Mouse (Mus musculus) midbrain, postnatal 0 days (tissue): ENCODE results near the gene Ak2. TPM values are rescaled to one million over a fixed set of nuclear protein-coding genes. Genes with fewer than 3 reads are reported as not detected.

ENCODE experiments used
- ATAC-seq: fragments of 200-750 bp; cut with Nextera tagmentation; 2 replicates; pipeline ENCODE4 v1.8.0; 2017; ENCODE audit warnings: moderate number of reproducible peaks, mild to moderate bottlenecking, moderate TSS enrichment, moderate library complexity; ENCODE audit not compliant: low FRiP score
- DNase-seq: peaks from one replicate; pipeline ENCODE4 v3.0.0-alpha.2; 2015; ENCODE audit warnings: low spot score
- H3K27ac ChIP-seq: fragments of 300-500 bp; sonication (generic); 2 replicates; pipeline ENCODE4 v1.5.1; 2014; ENCODE audit warnings: low read depth, mild to moderate bottlenecking, low read length, mixed read lengths
- H3K27me3 ChIP-seq: fragments of 300-500 bp; sonication (generic); 2 replicates; pipeline ENCODE4 v1.6.1; 2014; ENCODE audit warnings: low read length, control low read depth, mixed read lengths; ENCODE audit not compliant: insufficient read depth
- H3K36me3 ChIP-seq: fragments of 300-500 bp; sonication (generic); 2 replicates; pipeline ENCODE4 v1.6.1; 2014; ENCODE audit warnings: low read length, control low read depth, mixed read lengths; ENCODE audit not compliant: insufficient read depth
- H3K4me1 ChIP-seq: fragments of 300-500 bp; sonication (generic); 2 replicates; pipeline ENCODE4 v1.6.1; 2014; ENCODE audit warnings: mild to moderate bottlenecking, control low read depth, antibody characterized with exemption, low read length, mixed read lengths; ENCODE audit not compliant: insufficient read depth
- H3K4me2 ChIP-seq: fragments of 300-500 bp; sonication (generic); 2 replicates; pipeline ENCODE4 v1.6.1; 2014; ENCODE audit warnings: low read depth, mild to moderate bottlenecking, low read length, mixed read lengths; ENCODE audit not compliant: poor library complexity, severe bottlenecking
- H3K4me3 ChIP-seq: fragments of 300-500 bp; sonication (generic); 2 replicates; pipeline ENCODE4 v1.5.1; 2014; ENCODE audit warnings: low read depth, mild to moderate bottlenecking, low read length, moderate library complexity
- H3K9ac ChIP-seq: fragments of 300-500 bp; sonication (generic); replicated peaks from 2 replicates; pipeline ENCODE4 v1.6.1; 2014; ENCODE audit warnings: mild to moderate bottlenecking, low read length, moderate library complexity, mixed read lengths; ENCODE audit not compliant: poor library complexity, severe bottlenecking
- H3K9me3 ChIP-seq: fragments of 300-500 bp; sonication (generic); 2 replicates; pipeline ENCODE4 v1.6.1; 2016; ENCODE audit warnings: low read length, control low read depth
- CTCF ChIP-seq: IDR thresholded peaks from 2 replicates; pipeline ENCODE4 v1.5.1; 2016; ENCODE audit warnings: antibody characterized with exemption, mild to moderate bottlenecking
- WGBS: fragments of 180-500 bp; shearing (Covaris S2); extraction: QIAGEN DNeasy Blood & Tissue Kit; methylation state at CpG from one replicate; pipeline ENCODE4 v1.1.7; 2014; 5-methylcytosine and 5-hydroxymethylcytosine counted together
- polyA plus RNA-seq: library from polyadenylated mRNA; unstranded; fragments of >200 nt; fragmentation: Nextera tagmentation; extraction: Ambion mirVana; gene quantifications from 2 replicates; pipeline ENCODE4 v1.2.1, GENCODE M21; 2015
- total RNA-seq: library from RNA; depleted of rRNA; stranded (reverse); fragments of >200 nt; gene quantifications from 2 replicates; pipeline ENCODE4 v1.2.3, GENCODE M21; 2014

The Ak2 gene
- total and polyA plus RNA-seq, 2 experiments from 2014 or later = 31.0 to 67.1 TPM

DNA sequence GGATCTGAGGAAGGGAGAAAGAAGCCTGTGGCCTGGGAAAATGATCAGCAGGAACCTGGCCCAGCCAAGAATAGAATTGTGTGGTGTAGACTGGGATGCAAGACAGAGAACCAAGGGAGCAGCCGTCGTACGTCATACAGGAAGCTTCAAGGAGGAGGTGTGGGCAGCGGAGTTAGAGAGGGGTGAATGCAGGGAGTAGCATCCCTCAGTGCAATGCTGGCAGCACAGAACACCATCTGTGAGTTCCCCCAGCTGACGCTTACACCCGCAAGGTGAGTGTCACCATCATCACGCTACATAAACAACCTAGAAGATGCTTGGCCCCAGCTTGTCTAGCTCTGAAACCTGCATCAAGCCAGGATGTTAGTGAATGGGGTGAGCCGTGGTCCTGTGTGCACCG, 28.0 kb downstream of the Ak2 start:
- H3K9ac ChIP-seq = no peak overlapping the region
- H3K27me3 ChIP-seq = no peaks in the 10 kb centered on the region
- H3K27ac ChIP-seq = no peak overlapping the region
- no peaks in the 10 kb centered on the region for H3K9me3 ChIP-seq
- DNase-seq = peak; percentile 26
- 83% methylated on average over 9 of the region's 9 CpGs for WGBS
- no peak overlapping the region for H3K4me2 ChIP-seq
- no peaks in the 10 kb centered on the region for H3K4me1 ChIP-seq
- no peak for ATAC-seq
- TF ChIP-seq CTCF = no peak
- H3K4me3 ChIP-seq = no peak overlapping the region
- no peaks in the 10 kb centered on the region for H3K36me3 ChIP-seq

DNA sequence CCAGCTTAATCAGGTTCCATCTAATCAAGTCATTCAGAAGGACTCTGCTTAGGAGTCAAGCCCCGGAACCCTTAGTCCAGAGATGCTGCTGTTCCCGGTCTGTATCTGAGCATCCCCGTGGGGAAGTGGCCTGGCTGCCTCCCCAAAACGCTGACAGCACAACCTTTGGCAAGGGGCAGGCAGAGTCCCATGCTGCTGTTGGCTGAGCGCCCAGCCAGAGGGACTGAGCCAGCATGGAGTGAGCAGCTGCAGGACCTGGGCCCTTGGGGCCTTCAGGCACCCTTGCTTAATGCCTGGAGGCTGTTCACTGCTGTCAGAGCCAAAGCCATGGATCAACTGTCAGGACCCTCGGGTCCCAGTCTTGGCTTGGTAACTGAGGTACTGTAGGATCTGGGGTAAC, 28.7 kb downstream of the Ak2 start:
- DNase-seq (peak; percentile 87), ATAC-seq (peak; percentile 63; the same call in 1 of the 2 replicates)
- no peak overlapping the region for H3K27ac ChIP-seq
- H3K4me3 ChIP-seq = no peak overlapping the region
- no peaks in the 10 kb centered on the region for H3K9me3 ChIP-seq
- no peaks in the 10 kb centered on the region for H3K27me3 ChIP-seq
- H3K4me2 ChIP-seq = no peak overlapping the region
- no peaks in the 10 kb centered on the region for H3K36me3 ChIP-seq
- no peaks in the 10 kb centered on the region for H3K4me1 ChIP-seq
- no peak for TF ChIP-seq CTCF
- H3K9ac ChIP-seq = no peak overlapping the region
- 46% methylated on average over 6 of the region's 6 CpGs for WGBS

DNA sequence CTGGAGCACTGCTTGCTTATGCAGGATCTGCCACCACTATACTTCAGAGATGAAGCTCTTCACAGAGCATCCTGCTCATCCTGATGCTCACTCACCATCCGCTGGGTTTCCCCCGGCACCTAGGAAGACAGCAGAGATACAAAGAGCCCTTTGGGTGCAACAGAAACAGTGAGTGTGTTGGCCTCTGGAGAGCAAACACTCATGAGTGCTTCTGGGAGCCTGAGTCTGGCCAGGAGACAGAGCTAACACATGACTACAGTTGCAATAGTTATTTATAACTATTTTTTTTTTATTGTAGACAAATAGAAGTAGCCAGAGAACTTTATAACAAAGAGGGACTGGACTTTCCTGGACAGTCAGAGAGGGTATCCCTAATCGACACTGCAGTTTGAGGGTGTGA, 29.7 kb downstream of the Ak2 start:
- Histone ChIP-seq H3K36me3 (no peaks in the 10 kb centered on the region), H3K9ac (no peak overlapping the region)
- TF ChIP-seq CTCF = no peak

GRCm38 (mm10) chr4:129021886-129022285, 30.1 kb downstream of the Ak2 start:
- Histone ChIP-seq H3K9ac (no peak overlapping the region), H3K4me2 (no peak overlapping the region), H3K27ac (no peak overlapping the region), H3K4me3 (no peak overlapping the region), H3K27me3 (no peaks in the 10 kb centered on the region), H3K9me3 (no peaks in the 10 kb centered on the region), H3K4me1 (no peaks in the 10 kb centered on the region), H3K36me3 (no peaks in the 10 kb centered on the region)
- 80% methylated on average over 4 of the region's 4 CpGs for WGBS
- no peak for DNase-seq
- ATAC-seq = no peak
- no peak for TF ChIP-seq CTCF

More for the DNA sequence above, 29.7 kb downstream of the Ak2 start:
- Histone ChIP-seq H3K4me1 (no peaks in the 10 kb centered on the region), H3K4me2 (no peak overlapping the region), H3K4me3 (no peak overlapping the region), H3K27me3 (no peaks in the 10 kb centered on the region), H3K9me3 (no peaks in the 10 kb centered on the region), H3K27ac (no peak overlapping the region)
- no peak for ATAC-seq
- DNase-seq = no peak
- WGBS = 84% methylated on average over 3 of the region's 3 CpGs

DNA sequence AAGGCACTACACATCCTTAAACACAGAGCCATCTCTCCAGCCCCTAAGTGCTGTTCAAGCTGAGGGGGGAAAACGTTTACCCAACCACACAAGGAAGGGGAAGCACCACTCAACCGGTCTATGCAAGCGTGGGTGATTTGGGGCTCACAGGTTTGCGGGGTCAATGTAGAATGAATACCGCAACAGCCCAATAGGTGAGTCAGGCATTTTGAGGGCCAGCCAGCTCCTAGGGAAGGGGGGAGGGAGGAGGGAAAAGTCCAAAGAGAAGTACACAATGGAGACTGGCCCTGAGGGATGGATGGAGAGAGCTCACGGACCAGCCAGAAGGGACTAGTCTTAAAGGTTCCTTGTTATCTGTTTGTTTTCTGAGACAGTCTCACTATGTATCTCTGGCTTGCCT, 32.1 kb downstream of the Ak2 start:
- H3K27me3 ChIP-seq = no peaks in the 10 kb centered on the region
- no peak for TF ChIP-seq CTCF
- DNase-seq (no peak), ATAC-seq (no peak)
- no peak overlapping the region for H3K4me3 ChIP-seq
- 77% methylated on average over 6 of the region's 6 CpGs for WGBS
- H3K36me3 ChIP-seq = no peaks in the 10 kb centered on the region
- H3K9ac ChIP-seq = no peak overlapping the region
- H3K27ac ChIP-seq = no peak overlapping the region
- no peak overlapping the region for H3K4me2 ChIP-seq
- no peaks in the 10 kb centered on the region for H3K4me1 ChIP-seq
- no peaks in the 10 kb centered on the region for H3K9me3 ChIP-seq

DNA sequence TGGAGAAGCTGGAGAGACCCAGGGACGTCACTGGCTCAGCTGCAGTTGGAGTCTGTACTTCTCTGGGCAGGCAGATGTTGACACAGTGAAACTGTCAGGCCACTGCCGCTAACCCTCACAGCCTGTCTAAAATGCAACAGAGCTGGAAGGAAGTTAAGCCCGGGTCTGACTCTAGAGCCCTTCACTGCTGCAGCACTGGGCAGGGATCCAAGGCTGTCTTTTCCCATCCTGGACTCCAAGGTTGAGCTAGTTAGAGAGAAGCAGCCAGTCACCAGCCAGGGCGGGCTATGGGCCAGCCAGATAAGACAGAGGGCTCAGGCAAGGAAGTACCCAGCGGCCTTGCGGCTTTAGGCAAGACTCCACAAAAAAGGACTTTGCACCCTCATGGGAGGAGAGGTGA, 33.0 kb downstream of the Ak2 start:
- TF ChIP-seq CTCF = no peak
- no peak overlapping the region for H3K27ac ChIP-seq
- no peak overlapping the region for H3K4me3 ChIP-seq
- no peaks in the 10 kb centered on the region for H3K27me3 ChIP-seq
- DNase-seq = peak; percentile 70
- no peaks in the 10 kb centered on the region for H3K9me3 ChIP-seq
- no peak overlapping the region for H3K4me2 ChIP-seq
- no peaks in the 10 kb centered on the region for H3K36me3 ChIP-seq
- H3K9ac ChIP-seq = no peak overlapping the region
- ATAC-seq = no peak
- H3K4me1 ChIP-seq = no peaks in the 10 kb centered on the region
- WGBS = 66% methylated on average over 6 of the region's 6 CpGs
